Mouse (Mus musculus) liver, postnatal 0 days (tissue): ENCODE measurements at regions not wholly inside any gene's neighbourhood (a gene's known extent, or its start where the extent isn't known, plus 50 kb on each side); places are given as distances from the start of the nearest gene placed in this dataset.

Experiments used
- ATAC-seq: fragments of 200-750 bp; cut with Nextera tagmentation; 2 replicates; pipeline ENCODE4 v1.8.0; 2017; ENCODE audit warnings: mild to moderate bottlenecking, moderate library complexity
- DNase-seq: peaks from one replicate; pipeline ENCODE4 v3.0.0-alpha.2; 2016
- H3K27ac ChIP-seq: fragments of 300-500 bp; sonication (generic); 2 replicates; pipeline ENCODE4 v1.5.1; 2014; ENCODE audit warnings: antibody characterized with exemption, moderate library complexity, mild to moderate bottlenecking, low read depth
- H3K27me3 ChIP-seq: fragments of 300-500 bp; sonication (generic); 2 replicates; pipeline ENCODE4 v1.6.1; 2014; ENCODE audit warnings: low read length, control low read depth, mixed read lengths; ENCODE audit not compliant: insufficient read depth
- H3K36me3 ChIP-seq: fragments of 300-500 bp; sonication (generic); replicated peaks from 2 replicates; pipeline ENCODE4 v1.6.1; 2014; ENCODE audit warnings: mild to moderate bottlenecking, control low read depth, low read length, moderate library complexity, mixed read lengths; ENCODE audit not compliant: insufficient read depth
- H3K4me1 ChIP-seq: fragments of 300-500 bp; sonication (generic); 2 replicates; pipeline ENCODE4 v1.6.1; 2014; ENCODE audit warnings: antibody characterized with exemption, mild to moderate bottlenecking, control low read depth; ENCODE audit not compliant: insufficient read depth
- H3K4me2 ChIP-seq: fragments of 300-500 bp; sonication (generic); 2 replicates; pipeline ENCODE4 v1.6.1; 2014; ENCODE audit warnings: low read depth, mild to moderate bottlenecking, low read length, moderate library complexity, mixed read lengths
- H3K4me3 ChIP-seq: fragments of 300-500 bp; sonication (generic); 2 replicates; pipeline ENCODE4 v1.5.1; 2014; ENCODE audit warnings: low read depth, low read length
- H3K9ac ChIP-seq: fragments of 300-500 bp; sonication (generic); replicated peaks from 2 replicates; pipeline ENCODE4 v1.6.1; 2014; ENCODE audit warnings: mild to moderate bottlenecking, moderate library complexity
- H3K9me3 ChIP-seq: fragments of 300-500 bp; sonication (generic); 2 replicates; pipeline ENCODE4 v1.6.1; 2016; ENCODE audit warnings: mild to moderate bottlenecking, control low read depth, low read length, mixed read lengths
- CTCF ChIP-seq: sonication (generic); IDR thresholded peaks from 2 replicates; pipeline ENCODE4 v1.5.1; 2016; ENCODE audit warnings: antibody characterized with exemption, low read depth
- EP300 ChIP-seq: IDR thresholded peaks from 2 replicates; pipeline ENCODE4 v1.6.1; 2016; ENCODE audit warnings: antibody characterized with exemption, low read depth, mild to moderate bottlenecking
- WGBS: fragments of 180-500 bp; shearing (Covaris S2); extraction: QIAGEN DNeasy Blood & Tissue Kit; methylation state at CpG from one replicate; pipeline ENCODE4 v1.1.7; 2014; ENCODE audit not compliant: insufficient replicate concordance; 5-methylcytosine and 5-hydroxymethylcytosine counted together

DNA sequence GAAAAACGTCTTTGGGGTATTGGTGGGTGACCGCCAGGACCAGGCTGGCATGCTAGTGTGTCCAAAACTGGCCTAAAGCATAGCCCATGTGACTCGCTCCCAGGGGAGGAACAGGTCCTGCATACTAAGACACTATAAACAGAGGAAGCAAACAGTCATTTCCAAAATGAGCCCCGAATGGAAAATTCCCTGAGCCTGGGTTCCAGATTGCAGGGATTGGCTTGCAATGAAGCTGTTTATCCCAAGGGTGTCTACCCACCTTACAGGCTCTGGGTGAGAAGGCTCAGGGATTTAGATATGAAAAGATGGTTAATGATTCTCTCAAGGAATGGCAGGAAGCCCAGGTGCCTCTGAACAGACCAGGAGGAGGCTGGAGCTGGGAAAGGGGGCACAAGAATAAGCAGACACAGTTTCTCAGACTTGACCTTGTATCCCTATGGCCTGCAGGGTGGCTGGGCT lies 58.2 kb upstream of the Dock1 start:
- no peaks in the 10 kb centered on the region for H3K4me1 ChIP-seq
- TF ChIP-seq CTCF = no peak
- H3K4me2 ChIP-seq = no peak overlapping the region
- no peaks in the 10 kb centered on the region for H3K27me3 ChIP-seq
- DNase-seq = no peak
- no peak overlapping the region for H3K27ac ChIP-seq
- ATAC-seq = no peak
- no peaks in the 10 kb centered on the region for H3K36me3 ChIP-seq
- no peak overlapping the region for H3K9ac ChIP-seq
- H3K4me3 ChIP-seq = no peak overlapping the region
- WGBS = 71% methylated on average over 4 of the region's 4 CpGs
- no peaks in the 10 kb centered on the region for H3K9me3 ChIP-seq

DNA sequence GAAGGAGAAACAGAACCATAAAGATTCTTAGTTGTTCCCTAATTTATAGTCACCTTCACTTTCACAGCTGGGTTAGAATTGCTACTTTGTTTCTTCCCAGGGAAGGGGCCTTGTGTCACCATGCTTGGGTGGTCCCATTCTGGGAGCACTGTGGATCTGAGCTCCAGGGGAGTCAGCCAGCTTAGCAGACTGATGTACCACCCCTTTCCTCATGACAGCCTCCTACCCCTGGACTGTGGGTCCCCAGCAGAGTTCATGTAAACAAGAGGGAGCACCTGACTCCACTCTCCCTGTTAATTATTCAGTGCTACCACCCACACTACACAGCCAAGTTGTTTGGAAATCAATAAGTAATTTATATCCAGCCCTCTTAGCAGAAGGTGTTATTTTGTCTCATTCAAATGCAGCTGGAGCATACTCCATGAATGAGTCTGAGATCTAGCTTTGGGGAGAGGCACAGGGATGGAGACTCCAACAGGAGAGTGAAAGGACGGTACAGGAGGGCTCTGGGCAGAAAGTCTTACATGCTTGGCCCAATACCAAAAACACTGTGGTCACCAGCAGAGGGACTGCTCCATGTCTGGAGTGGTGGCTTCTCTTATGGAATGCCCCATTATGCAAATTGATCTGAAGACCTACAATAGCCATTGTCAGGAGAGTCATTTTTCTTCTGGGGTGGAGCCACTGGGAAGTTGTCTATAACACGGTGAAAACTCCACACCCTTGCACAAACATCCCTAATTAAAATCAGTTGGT lies 51.1 kb upstream of the Dock1 start:
- Histone ChIP-seq H3K4me2 (no peak overlapping the region), H3K36me3 (no peaks in the 10 kb centered on the region), H3K9ac (no peak overlapping the region), H3K4me1 (no peaks in the 10 kb centered on the region), H3K27me3 (no peaks in the 10 kb centered on the region), H3K27ac (no peak overlapping the region), H3K4me3 (no peak overlapping the region), H3K9me3 (no peaks in the 10 kb centered on the region)
- DNase-seq (no peak), ATAC-seq (no peak)
- WGBS = 30% methylated on average over 2 of the region's 2 CpGs
- 0 out of 2 replicates have a peak, but pooled peaks have one; percentile 1 for TF ChIP-seq CTCF
- TF ChIP-seq EP300 = no peak

DNA sequence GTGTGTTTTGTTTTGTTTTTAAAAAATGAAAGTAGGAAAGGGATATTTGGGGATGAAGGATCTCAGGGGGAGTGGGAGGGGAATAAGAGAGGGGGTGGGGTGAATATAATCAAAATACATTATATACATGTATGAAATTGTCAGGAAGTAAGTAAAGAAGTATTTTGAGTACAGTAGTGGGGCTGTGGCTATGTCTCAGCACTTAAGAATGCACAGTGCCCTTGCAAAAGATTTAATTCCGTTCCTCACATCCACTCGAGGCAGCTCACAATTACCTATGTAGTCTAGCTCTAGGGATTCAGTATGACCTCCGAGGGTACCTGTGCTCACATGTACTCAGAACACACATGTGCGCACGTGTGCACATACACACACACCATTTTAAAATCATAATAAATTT lies 50.4 kb upstream of the Dock1 start:
- H3K9ac ChIP-seq = no peak overlapping the region
- H3K36me3 ChIP-seq = no peaks in the 10 kb centered on the region
- no peaks in the 10 kb centered on the region for H3K9me3 ChIP-seq
- H3K4me1 ChIP-seq = no peaks in the 10 kb centered on the region
- no peaks in the 10 kb centered on the region for H3K27me3 ChIP-seq
- ATAC-seq (no peak), DNase-seq (no peak)
- no peak overlapping the region for H3K4me2 ChIP-seq
- TF ChIP-seq CTCF (no peak), EP300 (no peak)
- WGBS = 69% methylated on average over 5 of the region's 5 CpGs
- H3K27ac ChIP-seq = no peak overlapping the region
- no peak overlapping the region for H3K4me3 ChIP-seq
